Mouse (Mus musculus): ENCODE results near the gene Aldh1a1. TPM values are rescaled to one million over a fixed set of nuclear protein-coding genes. Genes with fewer than 3 reads are reported as not detected.
A peak's percentile ranks its signal among the peaks of the same experiment; 100 is the strongest.
"Not testable (repeated sequence)": the region's sequence is repeated elsewhere in the genome, so short reads cannot be mapped to it uniquely, and the experiment has no call there.

The Aldh1a1 gene
- 372 and 404 TPM in 2 replicates for total RNA-seq (2021)
- long read RNA-seq, transcript Aldh1a1-201 (13 exons, 2,053 nt): major isoform, 514 of 592 reads
- long read RNA-seq, transcript Aldh1a1-206 (16 exons, 2,358 nt): minor isoform, 5 of 592 reads
- long read RNA-seq, partial matches to known transcripts: 54 of 592 reads
- long read RNA-seq, other reads (novel, unspliced or antisense): 19 of 592 reads

- DNase-seq: no peak
Observed at GRCm38 (mm10) chr19:20492491-20492890, at the start of gene Aldh1a1. Aldh1a1 (plus strand) TSS chr19:20492715.

- DNase-seq: no peak
Observed at GRCm38 (mm10) chr19:20447807-20448206, 44.7 kb upstream of the Aldh1a1 start.

- no peak for DNase-seq
Observed at GRCm38 (mm10) chr19:20449546-20449945, 43.0 kb upstream of the Aldh1a1 start.

GRCm38 (mm10) chr19:20451045-20451444 is 41.5 kb upstream of the Aldh1a1 start:
- DNase-seq: no peak

GRCm38 (mm10) chr19:20484497-20484896 is 8.0 kb upstream of the Aldh1a1 start:
- DNase-seq: peak; percentile 5

GRCm38 (mm10) chr19:20491950-20492349 is 565 bp upstream of the Aldh1a1 start:
- peak; percentile 3 for DNase-seq

GRCm38 (mm10) chr19:20496476-20496875 is 4.0 kb downstream of the Aldh1a1 start:
- no peak for DNase-seq

GRCm38 (mm10) chr19:20505359-20505758 is 12.8 kb downstream of the Aldh1a1 start:
- no peak for DNase-seq

- no peak for DNase-seq
Observed at GRCm38 (mm10) chr19:20506936-20507615, 14.6 kb downstream of the Aldh1a1 start.

GRCm38 (mm10) chr19:20508609-20509008 is 16.1 kb downstream of the Aldh1a1 start:
- DNase-seq: no peak

- DNase-seq: no peak
Observed at GRCm38 (mm10) chr19:20511971-20512370, 19.5 kb downstream of the Aldh1a1 start.

GRCm38 (mm10) chr19:20513181-20513580 is 20.7 kb downstream of the Aldh1a1 start:
- no peak for DNase-seq

GRCm38 (mm10) chr19:20513688-20514361 is 21.3 kb downstream of the Aldh1a1 start:
- DNase-seq: no peak

GRCm38 (mm10) chr19:20516481-20516880 is 24.0 kb downstream of the Aldh1a1 start:
- no peak for DNase-seq

GRCm38 (mm10) chr19:20529156-20529555 is 36.6 kb downstream of the Aldh1a1 start:
- DNase-seq: not testable (repeated sequence)

GRCm38 (mm10) chr19:20529921-20530696 is 37.6 kb downstream of the Aldh1a1 start:
- DNase-seq: no peak

- no peak for DNase-seq
Observed at GRCm38 (mm10) chr19:20536538-20536937, 44.0 kb downstream of the Aldh1a1 start.

GRCm38 (mm10) chr19:20541044-20541443 is 48.5 kb downstream of the Aldh1a1 start:
- DNase-seq: no peak

- no peak for DNase-seq
Observed at GRCm38 (mm10) chr19:20541924-20542323, 49.4 kb downstream of the Aldh1a1 start.

GRCm38 (mm10) chr19:20543816-20544215 is 51.3 kb downstream of the Aldh1a1 start:
- no peak for DNase-seq

- DNase-seq: no peak
Observed at GRCm38 (mm10) chr19:20544941-20545340, 52.4 kb downstream of the Aldh1a1 start.

- DNase-seq: no peak
Observed at GRCm38 (mm10) chr19:20547025-20547424, 54.5 kb downstream of the Aldh1a1 start.

- no peak for DNase-seq
Observed at GRCm38 (mm10) chr19:20549409-20549808, 56.9 kb downstream of the Aldh1a1 start.

Data from adrenal gland, postnatal 25 days (tissue).